Comparison of ENCODE assay signal across 8 mouse cellular contexts in genomic region chr5:147189156-147189555, GRCm38 (mm10). TPM values are rescaled to one million over a fixed set of nuclear protein-coding genes. Genes with fewer than 3 reads are reported as not detected.
DNase-seq lines count a peak whose midpoint lies in the region; ATAC-seq and TF ChIP-seq lines count a peak whose summit lies in the region.

No protein-coding gene starts in this region.

- intact Hi-C loops in gastrocnemius, adult 2 months (cut with DNase I) = no loop called here

- H3K9me3 ChIP-seq in hindbrain, embryonic 11.5 days (ENCODE audit: control insufficient read depth, low read length) = no peaks in the 10 kb centered on the region
- no peaks in the 10 kb centered on the region for H3K9me3 ChIP-seq in midbrain, embryonic 11.5 days (ENCODE audit: control insufficient read depth, low read length)

- peak overlapping the region; percentile 67 for H3K4me2 ChIP-seq in hindbrain, embryonic 11.5 days (replicated peaks; ENCODE audit: low read depth, low read length)
- peak overlapping the region; percentile 55 for H3K4me2 ChIP-seq in midbrain, embryonic 11.5 days

- peak overlapping the region; percentile 70 for H3K4me3 ChIP-seq in gastrocnemius, adult 2 months
- peak overlapping the region; percentile 44 for H3K4me3 ChIP-seq in hindbrain, embryonic 11.5 days (ENCODE audit: low read depth, low read length)
- peak overlapping the region; percentile 41 for H3K4me3 ChIP-seq in midbrain, embryonic 11.5 days (ENCODE audit: low read depth, low read length)

- no peaks in the 10 kb centered on the region for H3K36me3 ChIP-seq in hindbrain, embryonic 11.5 days (ENCODE audit: control insufficient read depth, insufficient read depth, low read length)
- H3K36me3 ChIP-seq in midbrain, embryonic 11.5 days (ENCODE audit: control insufficient read depth, insufficient read depth, low read length) = no peaks in the 10 kb centered on the region

- peaks cover 11% of the 10 kb centered on the region for H3K4me1 ChIP-seq in hindbrain, embryonic 11.5 days (replicated peaks; ENCODE audit: control insufficient read depth, insufficient read depth, low read length)
- peaks cover 32% of the 10 kb centered on the region for H3K4me1 ChIP-seq in midbrain, embryonic 11.5 days (ENCODE audit: control insufficient read depth, insufficient read depth, low read length)

- ATAC-seq in hindbrain, embryonic 11.5 days (ENCODE audit: low FRiP score) = 0 out of 2 replicates have a peak, but pooled peaks have one; percentile 11
- peak; percentile 9; the same call in 1 of the 2 replicates for ATAC-seq in midbrain, embryonic 11.5 days (ENCODE audit: low FRiP score)

- TF ChIP-seq CTCF in gastrocnemius, adult 2 months (IDR thresholded peaks at IDR 0.05) = no peak

- H3K27me3 ChIP-seq in hindbrain, embryonic 11.5 days (ENCODE audit: control insufficient read depth, insufficient read depth, low read length) = peaks cover 88% of the 10 kb centered on the region
- peaks cover 84% of the 10 kb centered on the region for H3K27me3 ChIP-seq in midbrain, embryonic 11.5 days (ENCODE audit: control insufficient read depth, insufficient read depth, low read length)

- WGBS in hindbrain, embryonic 11.5 days = 2% methylated on average over 27 of the region's 28 CpGs
- under 1% methylated on average over 28 of the region's 28 CpGs for WGBS in midbrain, embryonic 11.5 days

- peak overlapping the region; percentile 53 for H3K9ac ChIP-seq in hindbrain, embryonic 11.5 days (ENCODE audit: low read depth, low read length)
- peak overlapping the region; percentile 54 for H3K9ac ChIP-seq in midbrain, embryonic 11.5 days (ENCODE audit: low read length)

- DNase-seq in gastrocnemius, adult 2 months = no peak
- no peak for DNase-seq in gastrocnemius, postnatal 25 days
- peak; percentile 35 for DNase-seq in ES-CJ7 (ENCODE audit: low read depth, low spot score)
- DNase-seq in hindbrain, embryonic 11.5 days (ENCODE audit: low spot score) = peak; percentile 54
- peak; percentile 92 for DNase-seq in midbrain, embryonic 11.5 days (ENCODE audit: low spot score, missing footprints)
- no peak for DNase-seq in right cerebral cortex, postnatal 4 days
- DNase-seq in kidney, postnatal 10 days = no peak
- no peak for DNase-seq in kidney, postnatal 25 days

- H3K27ac ChIP-seq in gastrocnemius, adult 2 months = no peak overlapping the region
- no peak overlapping the region for H3K27ac ChIP-seq in hindbrain, embryonic 11.5 days (ENCODE audit: low read depth, low read length)
- H3K27ac ChIP-seq in midbrain, embryonic 11.5 days (ENCODE audit: low read depth, low read length) = no peak overlapping the region

RNA-seq across cellular contexts. Expression of gene Gsx1, which starts 0.7 kb away (rescaled TPM):
- total RNA-seq in gastrocnemius, adult 2 months (2021) = not detected
- not detected for total RNA-seq in gastrocnemius, postnatal 25 days (2021)
- 6.7 and 11.3 TPM in 2 replicates for polyA plus RNA-seq in hindbrain, embryonic 11.5 days (2014; fragmentation: Nextera tagmentation; extraction: Ambion mirVana)
- polyA plus RNA-seq in midbrain, embryonic 11.5 days (2014; fragmentation: Nextera tagmentation; extraction: Ambion mirVana) = 14.6 and 19.0 TPM in 2 replicates

Comparison
In these comparisons a context has a peak if more than half of its experiments do, and no peak if none do; other contexts are left out.
1. DNase-seq: peak in ES-CJ7 (single experiment), hindbrain, embryonic 11.5 days (single experiment) and midbrain, embryonic 11.5 days (single experiment); none in gastrocnemius, adult 2 months (single experiment), gastrocnemius, postnatal 25 days (single experiment), right cerebral cortex, postnatal 4 days (single experiment), kidney, postnatal 10 days (single experiment) and kidney, postnatal 25 days (0 of 2).
2. Peak in every context shown above with its lines, with median percentiles within 50 percentile points of each other: H3K4me3 ChIP-seq.